Mouse (Mus musculus): ENCODE data around the gene Crybg3.
A peak's percentile ranks its signal among the peaks of the same experiment; 100 is the strongest.

The Crybg3 gene

GRCm38 (mm10) chr16:59600311-59601251 lies at the start of gene Crybg3:
Gene Crybg3 (minus strand): TSS chr16:59600979.
- peak; percentile 83 for DNase-seq

- DNase-seq = no peak
Measured at GRCm38 (mm10) chr16:59643766-59644165, 43.0 kb upstream of the Crybg3 start.

- no peak for DNase-seq
Measured at GRCm38 (mm10) chr16:59639985-59640384, 39.2 kb upstream of the Crybg3 start.

GRCm38 (mm10) chr16:59639102-59639691 lies 38.4 kb upstream of the Crybg3 start, which contains the start of gene Arl6:
Gene Arl6 (minus strand): TSS chr16:59639391.
- peak; percentile 94 for DNase-seq

GRCm38 (mm10) chr16:59634598-59634997 lies 33.8 kb upstream of the Crybg3 start:
- no peak for DNase-seq

- DNase-seq = no peak
Measured at GRCm38 (mm10) chr16:59621554-59621953, 20.8 kb upstream of the Crybg3 start.

GRCm38 (mm10) chr16:59617167-59617566 lies 16.4 kb upstream of the Crybg3 start:
- peak; percentile 78 for DNase-seq

- no peak for DNase-seq
Measured at GRCm38 (mm10) chr16:59615675-59616074, 14.9 kb upstream of the Crybg3 start.

- DNase-seq = no peak
Measured at GRCm38 (mm10) chr16:59610750-59611149, 10.0 kb upstream of the Crybg3 start.

- peak; percentile 32 for DNase-seq
Measured at GRCm38 (mm10) chr16:59604078-59604781, 3.5 kb upstream of the Crybg3 start.

- DNase-seq = peak; percentile 40
Measured at GRCm38 (mm10) chr16:59599411-59600265, 1.1 kb downstream of the Crybg3 start.

- no peak for DNase-seq
Measured at GRCm38 (mm10) chr16:59598997-59599396, 1.8 kb downstream of the Crybg3 start.

- DNase-seq = no peak
Measured at GRCm38 (mm10) chr16:59597256-59597655, 3.5 kb downstream of the Crybg3 start.

- DNase-seq = no peak
Measured at GRCm38 (mm10) chr16:59594714-59595113, 6.1 kb downstream of the Crybg3 start.

- no peak for DNase-seq
Measured at GRCm38 (mm10) chr16:59590790-59591189, 10.0 kb downstream of the Crybg3 start.

- DNase-seq = no peak
Measured at GRCm38 (mm10) chr16:59588351-59589025, 12.3 kb downstream of the Crybg3 start.

- DNase-seq = no peak
Measured at GRCm38 (mm10) chr16:59587816-59588215, 13.0 kb downstream of the Crybg3 start.

- no peak for DNase-seq
Measured at GRCm38 (mm10) chr16:59586911-59587310, 13.9 kb downstream of the Crybg3 start.

GRCm38 (mm10) chr16:59586276-59586675 lies 14.5 kb downstream of the Crybg3 start:
- peak; percentile 72 for DNase-seq

- DNase-seq = no peak
Measured at GRCm38 (mm10) chr16:59585706-59586244, 15.0 kb downstream of the Crybg3 start.

- DNase-seq = peak; percentile 34
Measured at GRCm38 (mm10) chr16:59583515-59583914, 17.3 kb downstream of the Crybg3 start.
